ENCODE assay signal across 9 mouse cellular contexts in genomic region chr4:133042244-133042643, GRCm38 (mm10). TPM values are rescaled to one million over a fixed set of nuclear protein-coding genes. Genes with fewer than 3 reads are reported as not detected.
DNase-seq lines count a peak whose midpoint lies in the region; ATAC-seq and TF ChIP-seq lines count a peak whose summit lies in the region.
"Had no signal": no experiment of that assay in that cellular context is flagged by ENCODE, and none has a peak within 500 bp of the region (broad histone marks: within the 10 kb centered on the region; RNA-seq: fewer than 3 reads in every experiment).

No protein-coding gene starts in this region.

- no peaks in the 10 kb centered on the region for H3K27me3 ChIP-seq in heart, embryonic 15.5 days
- no peaks in the 10 kb centered on the region for H3K27me3 ChIP-seq in ES-Bruce4 (ENCODE audit: control insufficient read depth, insufficient read depth, low read length, poor library complexity, severe bottlenecking)
- H3K27me3 ChIP-seq in forebrain, embryonic 13.5 days, result peaks cover 39% of the 10 kb centered on the region
- peaks cover 66% of the 10 kb centered on the region for H3K27me3 ChIP-seq in liver, embryonic 15.5 days
- H3K27me3 ChIP-seq: CH12.LX had no signal

- H3K36me3 ChIP-seq in heart, embryonic 15.5 days, result no peaks in the 10 kb centered on the region
- peaks cover 2% of the 10 kb centered on the region; the same call in 1 of the 2 replicates for H3K36me3 ChIP-seq in ES-Bruce4 (ENCODE audit: control insufficient read depth, insufficient read depth, low read length, poor library complexity, severe bottlenecking)
- H3K36me3 ChIP-seq in forebrain, embryonic 13.5 days (ENCODE audit: poor library complexity, severe bottlenecking), result 0 out of 2 replicates have a peak, but pooled peaks cover 1% of the 10 kb centered on the region
- no peaks in the 10 kb centered on the region for H3K36me3 ChIP-seq in liver, embryonic 15.5 days (replicated peaks)

- H3K9ac ChIP-seq in heart, embryonic 15.5 days, result peak overlapping the region; percentile 38
- peak overlapping the region; percentile 26 for H3K9ac ChIP-seq in ES-Bruce4 (ENCODE audit: low read depth, poor library complexity, severe bottlenecking)
- peak overlapping the region; percentile 61 for H3K9ac ChIP-seq in forebrain, embryonic 13.5 days
- H3K9ac ChIP-seq in liver, embryonic 15.5 days, result no peak overlapping the region

- 30% methylated on average over 4 of the region's 4 CpGs for WGBS in heart, embryonic 15.5 days
- WGBS in forebrain, embryonic 13.5 days, result 37% methylated on average over 4 of the region's 4 CpGs
- WGBS in liver, embryonic 15.5 days (ENCODE audit: insufficient replicate concordance), result 44% methylated on average over 4 of the region's 4 CpGs

- peak overlapping the region; percentile 97 for H3K4me2 ChIP-seq in heart, embryonic 15.5 days
- H3K4me2 ChIP-seq in forebrain, embryonic 13.5 days, result peak overlapping the region; percentile 55
- H3K4me2 ChIP-seq in liver, embryonic 15.5 days, result peak overlapping the region; percentile 31

- peak overlapping the region; percentile 5; the same call in 1 of the 2 replicates for H3K4me3 ChIP-seq in heart, embryonic 15.5 days
- H3K4me3 ChIP-seq in ES-Bruce4 (ENCODE audit: low read depth, low read length), result peak overlapping the region; percentile 73
- 0 out of 2 replicates have a peak overlapping the region, but pooled peaks have one; percentile 24 for H3K4me3 ChIP-seq in forebrain, embryonic 13.5 days
- no peak overlapping the region for H3K4me3 ChIP-seq in liver, embryonic 15.5 days (replicated peaks)

- no peak for TF ChIP-seq CTCF in ES-Bruce4 (IDR thresholded peaks at IDR 0.05; ENCODE audit: low read depth, low read length)

- H3K27ac ChIP-seq in heart, embryonic 15.5 days, result peak overlapping the region; percentile 98
- peak overlapping the region; percentile 96 for H3K27ac ChIP-seq in ES-Bruce4 (ENCODE audit: insufficient read depth, low read length)
- peak overlapping the region; percentile 86 for H3K27ac ChIP-seq in forebrain, embryonic 13.5 days
- H3K27ac ChIP-seq in liver, embryonic 15.5 days (replicated peaks), result no peak overlapping the region

- ATAC-seq in heart, embryonic 15.5 days (replicated peaks; ENCODE audit: insufficient number of reproducible peaks, insufficient read depth, low FRiP score, low read depth), result no peak
- ATAC-seq in forebrain, embryonic 13.5 days, result no peak
- ATAC-seq in liver, embryonic 15.5 days (ENCODE audit: insufficient read depth), result no peak
- no peak for ATAC-seq in erythroblast, adult 5-6 weeks (replicated peaks; ENCODE audit: low FRiP score, poor library complexity, severe bottlenecking)

- TF ChIP-seq EP300 in ES-Bruce4 (IDR thresholded peaks at IDR 0.05; ENCODE audit: insufficient read depth, low read depth, low read length), result no peak

- H3K9me3 ChIP-seq in heart, embryonic 15.5 days (replicated peaks), result no peaks in the 10 kb centered on the region
- no peaks in the 10 kb centered on the region for H3K9me3 ChIP-seq in ES-Bruce4 (replicated peaks; ENCODE audit: control insufficient read depth, insufficient read depth, low read length, poor library complexity, severe bottlenecking)
- H3K9me3 ChIP-seq in forebrain, embryonic 13.5 days (replicated peaks), result no peaks in the 10 kb centered on the region
- H3K9me3 ChIP-seq in liver, embryonic 15.5 days (replicated peaks), result no peaks in the 10 kb centered on the region

- TF ChIP-seq POLR2A in ES-Bruce4 (IDR thresholded peaks at IDR 0.05; ENCODE audit: insufficient read depth, low read length), result no peak

- no peak for DNase-seq in heart, adult 9 months (ENCODE audit: low spot score in 2 of 2)
- no peak for DNase-seq in c-Kit-positive CD71-positive TER-119-positive erythroid progenitor cells, embryonic 14.5 days (ENCODE audit: low spot score)
- no peak for DNase-seq in Muller cell, postnatal 12 days (ENCODE audit: inconsistent ontology term)

- peaks cover 93% of the 10 kb centered on the region for H3K4me1 ChIP-seq in heart, embryonic 15.5 days (replicated peaks)
- peaks cover 12% of the 10 kb centered on the region for H3K4me1 ChIP-seq in ES-Bruce4 (ENCODE audit: control insufficient read depth, insufficient read depth, low read length)
- H3K4me1 ChIP-seq in forebrain, embryonic 13.5 days, result peaks cover 96% of the 10 kb centered on the region
- H3K4me1 ChIP-seq in liver, embryonic 15.5 days (replicated peaks), result peaks cover 81% of the 10 kb centered on the region

RNA-seq across cellular contexts. Expression of gene Ahdc1, which starts 31.2 kb away (rescaled TPM):
- polyA plus RNA-seq in heart, embryonic 15.5 days (2015; fragmentation: Nextera tagmentation; extraction: Ambion mirVana), result 6.3 and 8.5 TPM in 2 replicates
- 88.2 and 102 TPM in 2 replicates for polyA plus RNA-seq in ES-Bruce4 (2011; ENCODE audit: insufficient read depth, insufficient read length, low read depth, missing spikeins)
- polyA plus RNA-seq in forebrain, embryonic 13.5 days (2015; fragmentation: Nextera tagmentation; extraction: Ambion mirVana), result 7.3 and 8.1 TPM in 2 replicates
- polyA plus RNA-seq in liver, embryonic 15.5 days (2015; fragmentation: Nextera tagmentation; extraction: Ambion mirVana), result 1.1 and 1.3 TPM in 2 replicates
- 1.2 and 10.2 TPM in 2 replicates for total RNA-seq in erythroblast, adult 5-6 weeks (2015; ENCODE audit: low replicate concordance)
- 0.17 and 4.2 TPM in 2 replicates for total RNA-seq in erythroblast, adult 5-6 weeks (2017; ENCODE audit: low replicate concordance)

Comparison
In these comparisons a context has a peak if more than half of its experiments do, and no peak if none do; other contexts are left out.
1. H3K4me2 ChIP-seq: peak in every context shown above with its lines; median percentile 97 in heart, embryonic 15.5 days; 55 in forebrain, embryonic 13.5 days; 31 in liver, embryonic 15.5 days.